8 mouse cellular contexts compared by ENCODE assay signal in the genomic region with DNA sequence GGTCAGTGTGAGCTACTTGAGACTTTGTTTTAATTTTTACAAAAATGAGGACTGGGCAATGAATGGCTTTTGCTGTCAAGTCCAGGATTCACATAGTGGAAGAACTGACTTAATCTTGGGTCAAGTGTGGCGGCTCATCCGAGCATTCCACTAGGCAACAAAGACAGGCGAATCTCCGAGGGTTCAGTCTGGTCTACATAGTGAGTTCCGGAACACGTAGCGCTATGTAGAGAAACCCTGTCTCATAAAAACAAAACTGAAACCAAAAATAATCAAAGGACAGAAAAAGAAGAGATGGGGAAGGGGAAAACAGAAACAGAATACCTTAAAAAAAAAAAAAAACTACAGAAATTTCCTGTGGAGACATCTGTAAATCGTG. TPM values are rescaled to one million over a fixed set of nuclear protein-coding genes. Genes with fewer than 3 reads are reported as not detected.
A peak's percentile ranks its signal among the peaks of the same experiment; 100 is the strongest.
DNase-seq lines count a peak whose midpoint lies in the region; ATAC-seq and TF ChIP-seq lines count a peak whose summit lies in the region.

No protein-coding gene starts in this region.

- 42% methylated on average over 8 of the region's 8 CpGs for WGBS in lung, postnatal 0 days
- WGBS in intestine, embryonic 14.5 days, result 52% methylated on average over 8 of the region's 8 CpGs

- H3K4me3 ChIP-seq in lung, postnatal 0 days (ENCODE audit: low read depth, low read length), result peak overlapping the region; percentile 80
- H3K4me3 ChIP-seq in cortical plate, adult 2 months (ENCODE audit: insufficient read depth, low read length), result peak overlapping the region; percentile 77
- H3K4me3 ChIP-seq in intestine, embryonic 14.5 days (ENCODE audit: low read depth, low read length), result peak overlapping the region; percentile 71

- H3K36me3 ChIP-seq in lung, postnatal 0 days (ENCODE audit: insufficient read depth, low read length), result no peaks in the 10 kb centered on the region
- no peaks in the 10 kb centered on the region for H3K36me3 ChIP-seq in intestine, embryonic 14.5 days (ENCODE audit: control insufficient read depth, insufficient read depth, low read length)

- TF ChIP-seq EP300 in lung, postnatal 0 days (IDR thresholded peaks at IDR 0.05), result no peak

- H3K27ac ChIP-seq in lung, postnatal 0 days (ENCODE audit: low read length), result no peak overlapping the region
- H3K27ac ChIP-seq in cortical plate, adult 2 months (ENCODE audit: insufficient read depth, low read length), result no peak overlapping the region
- no peak overlapping the region for H3K27ac ChIP-seq in intestine, embryonic 14.5 days (ENCODE audit: low read depth)

- no peak for TF ChIP-seq POLR2A in cortical plate, adult 2 months (IDR thresholded peaks at IDR 0.05; ENCODE audit: extremely low read depth, insufficient read depth, low read length)

- peak overlapping the region; percentile 61 for H3K4me2 ChIP-seq in lung, postnatal 0 days (replicated peaks; ENCODE audit: low read depth, low read length)
- H3K4me2 ChIP-seq in intestine, embryonic 14.5 days (ENCODE audit: low read length), result peak overlapping the region; percentile 50

- no peak for DNase-seq in lung, postnatal 0 days (ENCODE audit: low spot score)
- no peak for DNase-seq in lung, adult 18-20 months
- no peak for DNase-seq in intestine, embryonic 14.5 days (ENCODE audit: low spot score)
- DNase-seq in retina, embryonic 14.5 days (ENCODE audit: low spot score), result peak; percentile 27
- DNase-seq in left cerebral cortex, postnatal 25 days (ENCODE audit: low spot score in 2 of 2), result no peak
- no peak for DNase-seq in embryo, embryonic 9.5 days (ENCODE audit: extremely low spot score)
- DNase-seq in cerebellum, adult 11 months, result no peak

- H3K9me3 ChIP-seq in lung, postnatal 0 days (ENCODE audit: low read length), result no peaks in the 10 kb centered on the region
- no peaks in the 10 kb centered on the region for H3K9me3 ChIP-seq in intestine, embryonic 14.5 days (ENCODE audit: control insufficient read depth, low read length)

- H3K9ac ChIP-seq in lung, postnatal 0 days (replicated peaks; ENCODE audit: low read depth), result 0 out of 2 replicates have a peak overlapping the region, but pooled peaks have one; percentile 58
- H3K9ac ChIP-seq in intestine, embryonic 14.5 days (ENCODE audit: low read length), result no peak overlapping the region

- intact Hi-C loops in left cerebral cortex, postnatal 25 days (cut with DNase I), result loop anchor here (10.0 kb wide), 1 partner anchor 212 kb away; a partner anchor contains a TSS

- ATAC-seq in lung, postnatal 0 days, result no peak
- no peak for ATAC-seq in intestine, embryonic 14.5 days (replicated peaks; ENCODE audit: low FRiP score, low TSS enrichment, low read depth)

- H3K4me1 ChIP-seq in lung, postnatal 0 days (ENCODE audit: insufficient read depth, low read depth, low read length), result no peaks in the 10 kb centered on the region; the same call in 1 of the 2 replicates
- peaks cover 6% of the 10 kb centered on the region for H3K4me1 ChIP-seq in cortical plate, adult 2 months (ENCODE audit: control insufficient read depth, insufficient read depth, low read length)
- peaks cover 3% of the 10 kb centered on the region; the same call in 1 of the 2 replicates for H3K4me1 ChIP-seq in intestine, embryonic 14.5 days (replicated peaks; ENCODE audit: control insufficient read depth, insufficient read depth, low read length)

- no peaks in the 10 kb centered on the region for H3K27me3 ChIP-seq in lung, postnatal 0 days (replicated peaks; ENCODE audit: insufficient read depth, low read length)
- H3K27me3 ChIP-seq in intestine, embryonic 14.5 days (replicated peaks; ENCODE audit: control insufficient read depth, insufficient read depth, low read length), result 0 out of 2 replicates have a peak, but pooled peaks cover 7% of the 10 kb centered on the region

- TF ChIP-seq CTCF in lung, postnatal 0 days (IDR thresholded peaks at IDR 0.05), result no peak
- TF ChIP-seq CTCF in cortical plate, adult 2 months (IDR thresholded peaks at IDR 0.05; ENCODE audit: extremely low read depth, insufficient read depth, low read length), result no peak

RNA-seq across cellular contexts. Expression of a gene that starts 0.6 kb away (rescaled TPM):
- 26.4 and 34.4 TPM in 2 replicates for polyA plus RNA-seq in lung, postnatal 0 days (2015; fragmentation: Nextera tagmentation; extraction: Ambion mirVana)
- 31.7 and 36.8 TPM in 2 replicates for polyA plus RNA-seq in cortical plate, adult 2 months (2012; rRNA removed)
- 36.4 and 44.1 TPM in 2 replicates for polyA plus RNA-seq in intestine, embryonic 14.5 days (2014; fragmentation: Nextera tagmentation; extraction: Ambion mirVana)
- total RNA-seq in left cerebral cortex, postnatal 25 days (2021), result 10 to 100 TPM; 20.7 to 24.9 TPM

RNA-seq across cellular contexts. Expression of a gene that starts 41.2 kb away (rescaled TPM):
- not detected in 2 replicates for polyA plus RNA-seq in lung, postnatal 0 days (2015; fragmentation: Nextera tagmentation; extraction: Ambion mirVana)
- polyA plus RNA-seq in cortical plate, adult 2 months (2012; rRNA removed), result not detected in 2 replicates
- not detected in 2 replicates for polyA plus RNA-seq in intestine, embryonic 14.5 days (2014; fragmentation: Nextera tagmentation; extraction: Ambion mirVana)
- not detected for total RNA-seq in left cerebral cortex, postnatal 25 days (2021)
